Mouse (Mus musculus): ENCODE measurements around the gene Tnxb.

DNA sequence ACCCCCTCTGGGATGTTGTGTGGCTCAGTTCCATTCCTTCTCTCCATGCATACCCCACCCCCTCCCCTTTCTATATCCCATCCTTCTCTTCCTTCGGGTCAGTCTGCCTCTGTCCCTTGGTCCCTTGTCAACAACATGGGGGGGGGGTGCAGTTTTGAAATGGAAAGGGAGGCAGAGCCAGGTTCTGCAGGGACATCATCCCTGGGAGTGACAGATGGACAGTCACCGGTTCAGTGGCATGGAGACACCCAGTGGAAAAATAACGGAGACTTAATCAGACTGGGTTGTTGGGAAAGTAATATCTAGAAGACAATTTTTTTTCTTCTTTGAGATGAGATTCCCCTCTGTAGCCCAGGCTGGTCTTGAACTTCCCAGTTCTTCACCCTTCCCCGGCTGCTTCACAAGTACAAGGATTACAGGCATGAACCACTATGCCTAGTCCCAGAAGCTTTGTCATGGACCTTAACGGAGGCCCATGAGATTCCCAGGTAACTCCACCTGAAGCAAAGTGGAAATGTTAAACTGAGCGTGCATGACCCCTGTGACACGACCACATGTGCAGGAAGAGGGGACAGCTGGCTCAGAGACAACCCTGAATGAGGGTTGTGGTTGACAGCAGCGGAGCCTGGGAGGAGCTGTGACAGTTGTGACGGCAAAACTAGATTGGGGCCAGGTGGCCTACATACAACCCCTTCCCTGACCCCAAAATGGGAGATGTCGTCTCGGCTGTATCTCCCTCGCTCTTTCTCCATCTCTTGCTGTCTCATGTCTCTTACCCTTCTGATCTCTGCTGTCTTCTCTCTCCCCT is 40.3 kb upstream of the Tnxb start:
- TF ChIP-seq CTCF (IDR thresholded peaks at IDR 0.05; ENCODE audit: low read depth, low read length): no peak
- no peak for TF ChIP-seq POLR2A (IDR thresholded peaks at IDR 0.05; ENCODE audit: extremely low read depth, insufficient read depth, low read length)

All from liver, adult 2 months (tissue).